Mouse (Mus musculus): ENCODE measurements at regions not wholly inside any gene's neighbourhood (a gene's known extent, or its start where the extent isn't known, plus 50 kb on each side); places are given as distances from the start of the nearest gene placed in this dataset.

- peak; percentile 18 for DNase-seq (ENCODE audit: low spot score)
Measured at GRCm38 (mm10) chr17:16247681-16248080, 416.8 kb upstream of the Rgmb start.

GRCm38 (mm10) chr17:16221253-16221652, 390.4 kb upstream of the Rgmb start:
- no peak for DNase-seq (ENCODE audit: low spot score)

GRCm38 (mm10) chr17:16219675-16220566, 389.1 kb upstream of the Rgmb start:
- no peak for DNase-seq (ENCODE audit: low spot score)

GRCm38 (mm10) chr17:16218623-16219022, 387.8 kb upstream of the Rgmb start:
- no peak for DNase-seq (ENCODE audit: low spot score)

- DNase-seq (ENCODE audit: low spot score) = no peak
Measured at GRCm38 (mm10) chr17:16216796-16217195, 386.0 kb upstream of the Rgmb start.

GRCm38 (mm10) chr17:16193636-16194035, 362.8 kb upstream of the Rgmb start:
- no peak for DNase-seq (ENCODE audit: low spot score)

- no peak for DNase-seq (ENCODE audit: low spot score)
Measured at GRCm38 (mm10) chr17:16180856-16181255, 350.0 kb upstream of the Rgmb start.

- DNase-seq (ENCODE audit: low spot score) = no peak
Measured at GRCm38 (mm10) chr17:16178102-16178501, 347.3 kb upstream of the Rgmb start.

- peak; percentile 12 for DNase-seq (ENCODE audit: low spot score)
Measured at GRCm38 (mm10) chr17:16176782-16177510, 346.1 kb upstream of the Rgmb start.

GRCm38 (mm10) chr17:16173568-16174105, 342.8 kb upstream of the Rgmb start:
- no peak for DNase-seq (ENCODE audit: low spot score)

GRCm38 (mm10) chr17:16166731-16167130, 335.9 kb upstream of the Rgmb start:
- peak; percentile 58 for DNase-seq (ENCODE audit: low spot score)

GRCm38 (mm10) chr17:16158119-16158518, 327.3 kb upstream of the Rgmb start:
- no peak for DNase-seq (ENCODE audit: low spot score)

- no peak for DNase-seq (ENCODE audit: low spot score)
Measured at GRCm38 (mm10) chr17:16157711-16158110, 326.9 kb upstream of the Rgmb start.

GRCm38 (mm10) chr17:16157135-16157534, 326.3 kb upstream of the Rgmb start:
- DNase-seq (ENCODE audit: low spot score) = no peak

GRCm38 (mm10) chr17:16156596-16156995, 325.8 kb upstream of the Rgmb start:
- no peak for DNase-seq (ENCODE audit: low spot score)

- no peak for DNase-seq (ENCODE audit: low spot score)
Measured at GRCm38 (mm10) chr17:16155587-16155986, 324.7 kb upstream of the Rgmb start.
